Mouse (Mus musculus): ENCODE data around the gene Tnni1. TPM values are rescaled to one million over a fixed set of nuclear protein-coding genes. Genes with fewer than 3 reads are reported as not detected.

The Tnni1 gene
- polyA plus RNA-seq, 1 experiment from 2014 or later: 8.3 TPM

DNA sequence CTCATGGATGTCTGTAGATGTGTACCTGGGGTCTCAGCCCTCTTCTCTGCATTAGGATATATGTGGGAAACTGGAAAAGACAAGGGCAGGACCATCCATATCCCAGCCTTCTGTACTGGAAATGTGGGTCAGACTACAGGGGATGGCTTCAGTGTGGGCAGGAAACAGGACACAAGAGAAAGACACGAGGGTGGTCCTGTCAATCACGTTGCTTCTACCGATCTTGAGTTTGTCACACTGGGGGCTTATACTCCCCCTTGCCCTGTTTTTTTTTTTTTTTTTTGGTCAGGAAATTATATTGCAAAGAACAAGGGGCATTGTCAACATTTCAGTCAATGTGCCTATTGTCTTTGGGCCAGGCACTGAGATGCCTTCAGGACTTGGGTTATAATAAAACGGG, 59.4 kb downstream of the Tnni1 start:
- H3K27me3 ChIP-seq (replicated peaks): no peaks in the 10 kb centered on the region
- H3K4me1 ChIP-seq (replicated peaks): peaks cover 16% of the 10 kb centered on the region; the same call in 1 of the 2 replicates
- 59% methylated on average over 4 of the region's 4 CpGs for WGBS
- no peak for ATAC-seq
- no peak overlapping the region for H3K4me3 ChIP-seq (replicated peaks)
- H3K27ac ChIP-seq: no peak overlapping the region
- H3K4me2 ChIP-seq (replicated peaks): no peak overlapping the region
- H3K36me3 ChIP-seq: no peaks in the 10 kb centered on the region
- H3K9me3 ChIP-seq: no peaks in the 10 kb centered on the region
- no peak overlapping the region for H3K9ac ChIP-seq

GRCm38 (mm10) chr1:135839065-135839464, 59.8 kb downstream of the Tnni1 start:
- WGBS: 80% methylated on average over 6 of the region's 6 CpGs
- H3K4me1 ChIP-seq (replicated peaks): peaks cover 12% of the 10 kb centered on the region; the same call in 1 of the 2 replicates
- no peaks in the 10 kb centered on the region for H3K36me3 ChIP-seq
- H3K27me3 ChIP-seq (replicated peaks): no peaks in the 10 kb centered on the region
- no peak for ATAC-seq
- no peaks in the 10 kb centered on the region for H3K9me3 ChIP-seq
- no peak overlapping the region for H3K4me3 ChIP-seq (replicated peaks)
- no peak overlapping the region for H3K4me2 ChIP-seq (replicated peaks)
- H3K27ac ChIP-seq: no peak overlapping the region
- H3K9ac ChIP-seq: no peak overlapping the region

DNA sequence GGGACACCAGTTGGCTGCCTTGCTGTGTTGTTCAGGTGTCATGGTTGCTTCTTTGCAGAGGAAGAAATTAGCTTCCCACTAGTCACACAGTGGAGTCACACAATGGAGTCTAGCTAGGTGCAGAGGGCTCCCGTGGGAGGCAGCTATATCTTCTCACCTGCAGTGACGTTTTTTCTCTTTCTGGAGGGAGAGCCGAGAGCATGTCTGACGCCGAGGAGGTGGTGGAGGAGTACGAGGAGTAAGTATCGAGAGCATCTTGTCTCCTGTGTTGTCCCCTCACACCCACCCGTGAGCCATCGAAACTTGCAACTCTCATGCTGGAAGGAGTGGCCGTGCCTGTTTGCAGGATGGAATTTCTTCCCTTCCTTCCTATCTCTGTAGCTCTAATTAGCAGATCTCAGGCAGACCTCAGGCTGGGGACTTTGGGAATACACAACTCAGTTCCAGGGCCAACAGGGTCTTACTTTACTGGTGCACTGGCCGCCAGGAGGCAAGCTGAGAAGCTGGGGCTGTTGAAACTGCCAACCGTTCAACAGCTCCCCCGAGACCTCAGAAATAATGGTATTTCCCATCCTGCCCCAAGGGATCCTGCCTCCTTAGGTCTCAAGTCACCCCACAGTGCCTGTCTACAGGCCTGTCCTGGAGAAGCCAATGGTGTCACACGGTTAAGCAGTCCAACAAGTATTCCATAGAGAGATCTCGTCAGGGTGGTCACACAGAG, 61.6 kb downstream of the Tnni1 start:
- no peak overlapping the region for H3K9ac ChIP-seq
- no peak overlapping the region for H3K4me2 ChIP-seq (replicated peaks)
- no peak overlapping the region for H3K27ac ChIP-seq
- H3K9me3 ChIP-seq: no peaks in the 10 kb centered on the region
- no peaks in the 10 kb centered on the region for H3K36me3 ChIP-seq
- 67% methylated on average over 15 of the region's 15 CpGs for WGBS
- H3K4me3 ChIP-seq (replicated peaks): no peak overlapping the region
- H3K27me3 ChIP-seq (replicated peaks): no peaks in the 10 kb centered on the region
- peaks cover 3% of the 10 kb centered on the region; the same call in 1 of the 2 replicates for H3K4me1 ChIP-seq (replicated peaks)
- ATAC-seq: no peak

DNA sequence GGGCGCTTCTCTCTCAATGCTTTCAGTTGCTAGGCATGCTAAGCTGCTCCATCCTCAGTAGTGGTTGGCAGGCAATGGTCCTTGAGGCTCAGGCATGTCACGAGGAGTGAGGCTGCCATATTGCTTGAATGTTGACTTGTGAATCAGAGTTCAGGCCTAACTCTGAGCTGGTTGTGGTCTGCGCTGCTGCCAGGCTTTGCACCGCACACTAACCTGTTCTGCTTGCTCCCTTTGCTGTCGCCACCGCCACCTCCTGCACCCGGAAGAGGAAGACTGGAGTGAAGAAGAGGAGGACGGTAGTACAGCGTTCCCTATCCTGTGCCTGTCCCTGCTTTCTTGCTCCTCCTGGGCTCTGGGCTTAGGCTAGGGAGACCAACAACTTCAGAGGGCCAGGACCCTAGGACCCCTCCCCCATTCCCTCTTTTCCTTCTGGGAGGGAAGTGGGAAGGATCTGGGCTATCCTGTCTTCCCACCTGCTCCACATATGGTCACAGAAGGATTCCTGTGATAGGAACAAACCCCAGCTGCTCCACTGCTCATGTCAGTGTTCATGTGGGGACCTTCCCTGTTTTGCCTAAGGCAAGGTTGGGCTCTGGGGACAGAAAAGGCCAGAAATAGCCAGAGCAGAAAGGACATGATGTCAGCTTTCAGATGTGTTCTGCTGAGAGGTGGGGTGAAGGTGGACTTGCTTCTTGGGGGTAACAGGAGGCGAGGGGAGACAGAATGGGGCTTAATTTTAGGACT, 64.5 kb downstream of the Tnni1 start:
- Histone ChIP-seq H3K4me2 (replicated peaks) (no peak overlapping the region), H3K4me1 (replicated peaks) (no peaks in the 10 kb centered on the region), H3K27ac (no peak overlapping the region), H3K27me3 (replicated peaks) (no peaks in the 10 kb centered on the region), H3K4me3 (replicated peaks) (no peak overlapping the region), H3K9ac (no peak overlapping the region), H3K36me3 (no peaks in the 10 kb centered on the region), H3K9me3 (no peaks in the 10 kb centered on the region)
- 91% methylated on average over 10 of the region's 10 CpGs for WGBS
- ATAC-seq: no peak

GRCm38 (mm10) chr1:135844481-135844880, 65.2 kb downstream of the Tnni1 start:
- no peaks in the 10 kb centered on the region for H3K36me3 ChIP-seq
- no peak overlapping the region for H3K4me3 ChIP-seq (replicated peaks)
- no peak overlapping the region for H3K9ac ChIP-seq
- no peaks in the 10 kb centered on the region for H3K27me3 ChIP-seq (replicated peaks)
- H3K4me2 ChIP-seq (replicated peaks): no peak overlapping the region
- ATAC-seq: no peak
- no peaks in the 10 kb centered on the region for H3K4me1 ChIP-seq (replicated peaks)
- WGBS: 62% methylated on average over 6 of the region's 6 CpGs
- no peak overlapping the region for H3K27ac ChIP-seq
- no peaks in the 10 kb centered on the region for H3K9me3 ChIP-seq

DNA sequence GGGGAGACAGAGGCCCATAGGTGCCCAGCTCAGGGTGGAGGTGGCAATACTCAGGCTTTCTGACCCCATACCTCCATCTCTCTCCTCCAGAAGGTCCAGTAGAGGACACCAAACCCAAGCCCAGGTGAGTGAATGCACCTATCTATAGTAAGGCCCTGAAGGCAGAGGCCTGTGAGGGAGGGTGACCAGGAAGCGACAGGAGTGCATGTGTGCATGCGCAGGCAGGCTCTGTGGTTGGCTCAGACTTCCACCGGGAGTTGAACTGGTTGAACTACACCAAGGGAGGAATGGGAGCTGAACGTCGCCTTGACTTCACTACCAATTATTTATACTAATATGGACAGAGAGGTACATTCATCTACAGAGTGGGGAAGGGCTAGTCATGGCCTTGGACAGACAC, 67.4 kb downstream of the Tnni1 start:
- no peaks in the 10 kb centered on the region for H3K36me3 ChIP-seq
- no peak for ATAC-seq
- 81% methylated on average over 5 of the region's 5 CpGs for WGBS

DNA sequence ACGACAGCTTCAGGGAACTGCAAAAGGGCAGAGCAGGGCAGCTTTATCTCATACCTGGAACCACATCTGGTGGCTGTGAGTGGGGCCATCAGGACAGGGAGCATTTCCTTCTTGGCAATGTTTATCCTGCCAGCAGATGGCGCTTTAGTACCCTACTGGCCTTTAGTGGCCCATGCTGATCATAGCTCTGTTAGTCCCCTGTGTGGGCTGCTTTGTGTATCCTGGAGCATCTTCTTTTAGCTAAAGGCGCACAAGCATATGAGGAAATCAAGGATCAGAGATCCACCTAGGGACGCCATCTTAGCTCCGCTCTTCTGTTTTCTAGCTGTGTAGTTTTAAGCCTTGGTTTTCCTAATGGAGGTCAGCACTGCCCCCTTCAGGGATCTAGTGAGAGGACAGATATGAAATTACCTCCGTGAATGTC, 67.9 kb downstream of the Tnni1 start:
- 26% methylated on average over 6 of the region's 6 CpGs for WGBS
- Histone ChIP-seq H3K4me2 (replicated peaks) (no peak overlapping the region), H3K4me3 (replicated peaks) (no peak overlapping the region), H3K9me3 (no peaks in the 10 kb centered on the region), H3K4me1 (replicated peaks) (0 out of 2 replicates have a peak, but pooled peaks cover 2% of the 10 kb centered on the region), H3K27ac (no peak overlapping the region), H3K9ac (no peak overlapping the region), H3K27me3 (replicated peaks) (no peaks in the 10 kb centered on the region), H3K36me3 (no peaks in the 10 kb centered on the region)
- peak; percentile 68 for ATAC-seq

More for the DNA sequence above, 67.4 kb downstream of the Tnni1 start:
- Histone ChIP-seq H3K27me3 (replicated peaks) (no peaks in the 10 kb centered on the region), H3K27ac (no peak overlapping the region), H3K4me3 (replicated peaks) (no peak overlapping the region), H3K4me1 (replicated peaks) (no peaks in the 10 kb centered on the region), H3K9me3 (no peaks in the 10 kb centered on the region), H3K4me2 (replicated peaks) (no peak overlapping the region), H3K9ac (no peak overlapping the region)

- whole genome bisulfite sequencing: 79% methylated on average over 17 of the region's 17 CpGs
- no peak overlapping the region for H3K4me2 ChIP-seq (replicated peaks)
- no peaks in the 10 kb centered on the region for H3K9me3 ChIP-seq
- no peaks in the 10 kb centered on the region for H3K36me3 ChIP-seq
- no peak overlapping the region for H3K4me3 ChIP-seq (replicated peaks)
- ATAC-seq: no peak
- peaks cover 7% of the 10 kb centered on the region; the same call in 1 of the 2 replicates for H3K4me1 ChIP-seq (replicated peaks)
- H3K27ac ChIP-seq: no peak overlapping the region
- no peaks in the 10 kb centered on the region for H3K27me3 ChIP-seq (replicated peaks)
- no peak overlapping the region for H3K9ac ChIP-seq
Measured at GRCm38 (mm10) chr1:135847611-135848351, 68.5 kb downstream of the Tnni1 start.

- Histone ChIP-seq H3K4me3 (replicated peaks) (no peak overlapping the region), H3K27ac (0 out of 2 replicates have a peak overlapping the region, but pooled peaks have one; percentile 22), H3K9me3 (no peaks in the 10 kb centered on the region), H3K4me1 (replicated peaks) (peaks cover 10% of the 10 kb centered on the region; the same call in 1 of the 2 replicates), H3K36me3 (no peaks in the 10 kb centered on the region), H3K27me3 (replicated peaks) (no peaks in the 10 kb centered on the region), H3K4me2 (replicated peaks) (no peak overlapping the region), H3K9ac (no peak overlapping the region)
- 68% methylated on average over 12 of the region's 12 CpGs for WGBS
- ATAC-seq: no peak
Measured at GRCm38 (mm10) chr1:135850722-135851512, 71.7 kb downstream of the Tnni1 start.

DNA sequence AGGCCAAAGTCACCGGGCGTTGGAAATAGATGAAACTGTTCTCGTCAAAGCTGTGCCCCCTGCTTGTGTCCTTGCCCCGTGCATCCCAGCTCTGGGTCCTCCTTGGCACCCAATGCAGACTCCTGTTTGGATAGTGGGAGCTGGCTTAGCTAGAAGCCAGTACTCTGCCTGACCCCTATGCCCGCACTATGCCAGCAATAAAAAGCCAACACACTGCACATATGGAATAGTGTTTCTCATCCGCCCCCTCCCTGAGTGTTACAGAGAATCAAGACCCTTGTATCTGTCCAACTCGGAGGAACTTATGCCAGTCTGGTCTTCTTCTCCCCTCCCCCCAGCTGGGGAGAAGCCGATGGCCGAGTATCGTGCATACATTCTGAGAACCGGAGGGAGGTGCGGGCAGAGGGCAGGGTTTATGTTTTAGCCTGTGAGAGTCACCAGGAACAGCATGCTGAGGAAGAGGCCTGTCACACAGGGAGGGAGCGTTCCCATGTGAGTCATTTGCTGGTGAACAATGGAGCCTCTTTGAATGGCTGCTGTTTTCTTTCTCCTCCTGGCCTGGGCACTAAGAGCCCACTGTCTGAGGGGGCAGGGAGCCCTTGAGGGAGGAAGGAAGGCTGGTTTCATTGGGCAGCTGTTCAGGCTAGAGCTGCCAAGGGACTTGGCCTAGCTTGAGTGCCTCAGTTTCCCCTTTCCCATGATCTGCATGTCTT, 73.0 kb downstream of the Tnni1 start:
- ATAC-seq: peak; percentile 39
- Histone ChIP-seq H3K27me3 (replicated peaks) (no peaks in the 10 kb centered on the region), H3K4me2 (replicated peaks) (no peak overlapping the region), H3K27ac (no peak overlapping the region), H3K36me3 (no peaks in the 10 kb centered on the region), H3K4me1 (replicated peaks) (peaks cover 10% of the 10 kb centered on the region; the same call in 1 of the 2 replicates), H3K9ac (no peak overlapping the region), H3K9me3 (no peaks in the 10 kb centered on the region), H3K4me3 (replicated peaks) (no peak overlapping the region)
- WGBS: 55% methylated on average over 13 of the region's 13 CpGs

- no peaks in the 10 kb centered on the region for H3K9me3 ChIP-seq
- H3K36me3 ChIP-seq: no peaks in the 10 kb centered on the region
- H3K4me2 ChIP-seq (replicated peaks): no peak overlapping the region
- H3K27me3 ChIP-seq (replicated peaks): no peaks in the 10 kb centered on the region
- ATAC-seq: peak; percentile 53; the same call in 1 of the 2 replicates
- 75% methylated on average over 4 of the region's 4 CpGs for WGBS
- no peak overlapping the region for H3K4me3 ChIP-seq (replicated peaks)
- no peak overlapping the region for H3K9ac ChIP-seq
- H3K27ac ChIP-seq: no peak overlapping the region
- peaks cover 10% of the 10 kb centered on the region; the same call in 1 of the 2 replicates for H3K4me1 ChIP-seq (replicated peaks)
Measured at GRCm38 (mm10) chr1:135853200-135853599, 74.0 kb downstream of the Tnni1 start.
